Mouse (Mus musculus) heart, adult 2 months (tissue): Measurements from ENCODE around the gene Hecw1. TPM values are rescaled to one million over a fixed set of nuclear protein-coding genes. Genes with fewer than 3 reads are reported as not detected.
A peak's percentile ranks its signal among the peaks of the same experiment; 100 is the strongest.

Experiments
- DNase-seq, 2 experiments: peaks; one replicate each; pipeline ENCODE4 v3.0.0; 2021
- H3K27ac ChIP-seq: fragments of 200-600 bp; 2 replicates; pipeline ENCODE4 v1.8.1; 2022
- H3K27me3 ChIP-seq: fragments of 200-500 bp; 2 replicates; pipeline ENCODE4 v1.6.1; 2012; ENCODE audit warnings: mild to moderate bottlenecking, low read length, inconsistent platforms, mixed read lengths; ENCODE audit not compliant: control insufficient read depth, insufficient read depth
- H3K36me3 ChIP-seq: fragments of 200-500 bp; 2 replicates; pipeline ENCODE4 v1.6.1; 2012; ENCODE audit warnings: low read length, inconsistent platforms; ENCODE audit not compliant: control insufficient read depth, insufficient read depth
- H3K4me1 ChIP-seq: fragments of 200-500 bp; 2 replicates; pipeline ENCODE4 v1.6.1; 2011; ENCODE audit warnings: low read length; ENCODE audit not compliant: control insufficient read depth, insufficient read depth
- H3K4me3 ChIP-seq: fragments of 200-600 bp; 2 replicates; pipeline ENCODE4 v1.8.1; 2022
- H3K79me2 ChIP-seq: fragments of 200-500 bp; replicated peaks from 2 replicates; pipeline ENCODE4 v1.6.1; 2012; ENCODE audit warnings: mild to moderate bottlenecking, inconsistent platforms, low read length, moderate library complexity, mixed read lengths; ENCODE audit not compliant: control insufficient read depth, insufficient read depth
- H3K9ac ChIP-seq: fragments of 200-500 bp; 2 replicates; pipeline ENCODE4 v1.6.1; 2012; ENCODE audit warnings: low read depth, mild to moderate bottlenecking, control low read depth, inconsistent platforms, low read length, mixed read lengths
- CTCF ChIP-seq: fragments of 200-600 bp; IDR thresholded peaks from 2 replicates; pipeline ENCODE4 v1.8.1; 2022; ENCODE audit warnings: antibody characterized with exemption, mild to moderate bottlenecking, moderate library complexity
- EP300 ChIP-seq: fragments of 200-500 bp; IDR thresholded peaks from 2 replicates; pipeline ENCODE4 v1.6.1; 2011; ENCODE audit warnings: low read depth, low read length, control low read depth; ENCODE audit not compliant: insufficient read depth
- POLR2A ChIP-seq: fragments of 200-500 bp; IDR thresholded peaks from 2 replicates; pipeline ENCODE4 v1.6.1; 2011; ENCODE audit warnings: mild to moderate bottlenecking, low read depth, low read length, control low read depth; ENCODE audit not compliant: insufficient read depth
- WGBS: fragments of 180-500 bp; shearing (Covaris S2); methylation state at CpG from one replicate; pipeline ENCODE4 v1.1.7; 2018; 5-methylcytosine and 5-hydroxymethylcytosine counted together
- intact Hi-C: fragments of 180-260 bp; cut with DNase I; formaldehyde crosslinking; loops from one replicate; pipeline ENCODE4 v1.15.1; 2025
- long read RNA-seq: library from polyadenylated mRNA; stranded (forward); transcript quantifications from one replicate; pipeline ENCODE4 v2.0.0, GENCODE M21; 2021
- polyA plus RNA-seq: library from polyadenylated mRNA; depleted of rRNA; stranded (reverse); fragments of >200 nt; gene quantifications from 2 replicates; pipeline ENCODE4 v1.2.3, GENCODE M21; 2012; rRNA removed
- total RNA-seq, 2 experiments: library from RNA; stranded (reverse); gene quantifications; 2 replicates each; pipeline ENCODE4 v1.2.3; 2021

Hecw1 gene
- total RNA-seq, result under 1 TPM; 0.05 to 0.73 TPM
- polyA plus RNA-seq, result 0.04 and 0.20 TPM in 2 replicates
- long read RNA-seq, result 0 reads

- 2% methylated on average over 15 of the region's 15 CpGs for WGBS
- TF ChIP-seq EP300 (no peak), CTCF (no peak), POLR2A (no peak)
Measured at GRCm38 (mm10) chr13:14522906-14523269, at the start of gene Hecw1. Gene Hecw1, minus strand, starts transcription at chr13:14523228.

GRCm38 (mm10) chr13:14561336-14561735 is 38.3 kb upstream of the Hecw1 start:
- 57% methylated on average over 1 of the region's 1 CpGs for WGBS
- H3K27ac ChIP-seq, result no peak overlapping the region
- H3K4me3 ChIP-seq, result no peak overlapping the region
- no peaks in the 10 kb centered on the region for H3K4me1 ChIP-seq
- no peaks in the 10 kb centered on the region for H3K36me3 ChIP-seq
- intact Hi-C loops, result no loop called here
- no peak overlapping the region for H3K9ac ChIP-seq
- no peak for DNase-seq
- no peaks in the 10 kb centered on the region for H3K79me2 ChIP-seq
- H3K27me3 ChIP-seq, result no peaks in the 10 kb centered on the region
- no peak for TF ChIP-seq POLR2A

More at GRCm38 (mm10) chr13:14522906-14523269, at the start of gene Hecw1:
- H3K27me3 ChIP-seq, result peaks cover 7% of the 10 kb centered on the region; the same call in 1 of the 2 replicates
- H3K4me3 ChIP-seq, result peak within 1 kb of the TSS; percentile 7; the same call in 1 of the 2 replicates
- no peak within 1 kb of the TSS for H3K9ac ChIP-seq
- no peak for DNase-seq
- H3K4me1 ChIP-seq, result no peaks in the 10 kb centered on the region
- no peaks in the 10 kb centered on the region for H3K79me2 ChIP-seq
- intact Hi-C loops, result no loop called here
- H3K36me3 ChIP-seq, result no peaks in the 10 kb centered on the region
- H3K27ac ChIP-seq, result no peak within 1 kb of the TSS

- Histone ChIP-seq H3K27me3 (no peaks in the 10 kb centered on the region), H3K79me2 (no peaks in the 10 kb centered on the region), H3K27ac (no peak overlapping the region), H3K4me3 (no peak overlapping the region), H3K4me1 (no peaks in the 10 kb centered on the region), H3K36me3 (no peaks in the 10 kb centered on the region), H3K9ac (no peak overlapping the region)
- DNase-seq, result no peak
- TF ChIP-seq CTCF, result no peak
- TF ChIP-seq EP300, result no peak
- no peak for TF ChIP-seq POLR2A
- WGBS, result 68% methylated on average over 2 of the region's 2 CpGs
- intact Hi-C loops, result no loop called here
Measured at GRCm38 (mm10) chr13:14552628-14553027, 29.6 kb upstream of the Hecw1 start.

- Histone ChIP-seq H3K9ac (no peak overlapping the region), H3K4me3 (no peak overlapping the region), H3K36me3 (no peaks in the 10 kb centered on the region), H3K27ac (no peak overlapping the region), H3K79me2 (no peaks in the 10 kb centered on the region), H3K27me3 (no peaks in the 10 kb centered on the region), H3K4me1 (no peaks in the 10 kb centered on the region)
- TF ChIP-seq EP300 (no peak), POLR2A (no peak), CTCF (no peak)
- intact Hi-C loops, result no loop called here
- 75% methylated on average over 5 of the region's 5 CpGs for WGBS
- no peak for DNase-seq
Measured at GRCm38 (mm10) chr13:14542860-14543259, 19.8 kb upstream of the Hecw1 start.

GRCm38 (mm10) chr13:14522128-14522905 is 711 bp downstream of the Hecw1 start:
- peak in 1 of 2 experiments; percentile 23 for DNase-seq
- H3K27ac ChIP-seq, result no peak overlapping the region
- no peak overlapping the region for H3K9ac ChIP-seq
- H3K4me3 ChIP-seq, result peak overlapping the region; percentile 7; the same call in 1 of the 2 replicates
- no peaks in the 10 kb centered on the region for H3K79me2 ChIP-seq
- no peak for TF ChIP-seq POLR2A
- TF ChIP-seq EP300, result no peak
- TF ChIP-seq CTCF, result no peak
- peaks cover 7% of the 10 kb centered on the region; the same call in 1 of the 2 replicates for H3K27me3 ChIP-seq
- WGBS, result 3% methylated on average over 38 of the region's 38 CpGs
- intact Hi-C loops, result no loop called here
- H3K4me1 ChIP-seq, result no peaks in the 10 kb centered on the region
- H3K36me3 ChIP-seq, result no peaks in the 10 kb centered on the region

DNA sequence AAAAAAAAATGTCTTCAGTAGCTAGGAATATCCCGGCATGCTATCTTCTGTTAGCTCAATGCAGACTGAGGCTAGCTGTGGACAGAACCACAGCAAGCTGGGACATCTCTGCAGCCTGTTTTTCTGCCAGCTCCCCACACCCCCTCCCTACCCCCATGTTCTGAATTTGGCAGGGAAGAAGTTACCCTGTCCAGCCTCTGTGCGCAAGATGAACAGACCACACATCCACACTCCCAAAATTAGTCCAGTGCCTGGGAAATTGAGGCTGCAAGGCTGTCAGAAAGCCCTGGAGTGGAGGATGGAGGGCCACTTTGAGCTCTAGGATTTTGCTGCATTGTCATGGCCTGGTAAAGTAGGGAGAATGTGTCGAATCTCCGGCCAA is 1.3 kb downstream of the Hecw1 start:
- TF ChIP-seq POLR2A (no peak), EP300 (no peak), CTCF (no peak)
- 19% methylated on average over 4 of the region's 4 CpGs for WGBS
- Histone ChIP-seq H3K79me2 (no peaks in the 10 kb centered on the region), H3K27ac (no peak overlapping the region), H3K36me3 (no peaks in the 10 kb centered on the region), H3K4me1 (no peaks in the 10 kb centered on the region), H3K4me3 (no peak overlapping the region), H3K27me3 (peaks cover 7% of the 10 kb centered on the region; the same call in 1 of the 2 replicates), H3K9ac (no peak overlapping the region)
- DNase-seq, result peak in 1 of 2 experiments; percentile 23
- intact Hi-C loops, result no loop called here
